Mouse (Mus musculus) left cerebral cortex, adult 2 months (tissue): ENCODE results near the gene Zcchc3. TPM values are rescaled to one million over a fixed set of nuclear protein-coding genes. Genes with fewer than 3 reads are reported as not detected.
A peak's percentile ranks its signal among the peaks of the same experiment; 100 is the strongest.

Source experiments
- DNase-seq, 2 experiments: peaks; one replicate each; pipeline ENCODE4 v3.0.0; 2021 to 2022; ENCODE audit warnings: low spot score in 2 of 2, mixed read lengths in 1 of 2; ENCODE audit errors: extremely low spot score in 1 of 2
- H3K27ac ChIP-seq: fragments of 200-600 bp; 2 replicates; pipeline ENCODE4 v1.8.1; 2022
- H3K4me3 ChIP-seq: fragments of 200-600 bp; 2 replicates; pipeline ENCODE4 v1.8.1; 2022
- CTCF ChIP-seq: fragments of 200-600 bp; IDR thresholded peaks from 2 replicates; pipeline ENCODE4 v1.8.1; 2022; ENCODE audit warnings: antibody characterized with exemption, mild to moderate bottlenecking, moderate library complexity
- intact Hi-C: fragments of 180-260 bp; cut with DNase I; formaldehyde crosslinking; loops from one replicate; pipeline ENCODE4 v1.15.1; 2025
- long read RNA-seq, 2 experiments: library from polyadenylated mRNA; stranded (forward); transcript quantifications; one replicate each; pipeline ENCODE4 v2.0.0; 2021; ENCODE audit warnings: borderline mapping rate in 2 of 2
- total RNA-seq, 2 experiments: library from RNA; stranded (reverse); gene quantifications; 2 replicates each; pipeline ENCODE4 v1.2.3; 2021

Gene Zcchc3
- 1 to 10 TPM; 8.5 to 9.9 TPM for total RNA-seq
- long read RNA-seq, experiment 1, transcript Zcchc3-201 (1 exons, 3,073 nt) = major isoform, 33 of 33 reads
- long read RNA-seq, experiment 1, partial matches to known transcripts = 0 of 33 reads
- long read RNA-seq, experiment 1, other reads (novel, unspliced or antisense) = 0 of 33 reads
- long read RNA-seq, experiment 2, transcript Zcchc3-201 (1 exons, 3,073 nt) = major isoform, 27 of 27 reads
- long read RNA-seq, experiment 2, partial matches to known transcripts = 0 of 27 reads
- long read RNA-seq, experiment 2, other reads (novel, unspliced or antisense) = 0 of 27 reads

GRCm38 (mm10) chr2:152414591-152415165 is at the start of gene Zcchc3:
TSS of gene Zcchc3 (minus strand) at chr2:152415027.
- peak within 1 kb of the TSS; percentile 71 for H3K4me3 ChIP-seq
- DNase-seq = peak; percentile 86 to 87
- intact Hi-C loops = loop anchor here (1.0 kb wide), 1 partner anchor 17 kb away; no protein-coding TSS in a partner anchor
- TF ChIP-seq CTCF = no peak
- H3K27ac ChIP-seq = peak within 1 kb of the TSS; percentile 95

DNA sequence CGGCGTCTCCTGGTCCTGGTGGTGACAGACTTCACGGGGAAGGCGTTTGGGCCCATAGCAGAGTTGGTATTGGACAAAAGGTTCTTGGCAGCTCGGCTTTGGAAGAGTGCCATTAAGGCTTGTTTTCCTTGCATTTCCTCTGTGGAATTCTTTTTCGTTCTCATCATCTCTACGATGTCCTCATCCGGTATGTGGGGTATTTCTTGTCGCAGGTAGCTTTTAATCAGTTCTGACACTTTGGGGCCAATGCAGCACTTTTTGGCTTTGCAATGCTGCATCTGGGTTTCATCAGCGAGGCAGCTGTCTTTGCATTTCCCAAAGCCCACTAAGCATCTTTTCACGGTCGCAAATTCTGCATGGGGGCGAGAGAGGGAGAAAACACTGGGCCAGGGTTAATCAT is 44.4 kb upstream of the Zcchc3 start:
- no peak overlapping the region for H3K4me3 ChIP-seq
- no peak for DNase-seq
- intact Hi-C loops = no loop called here
- TF ChIP-seq CTCF = no peak
- H3K27ac ChIP-seq = no peak overlapping the region

GRCm38 (mm10) chr2:152452101-152452781 is 37.4 kb upstream of the Zcchc3 start:
- Histone ChIP-seq H3K27ac (no peak overlapping the region), H3K4me3 (no peak overlapping the region)
- no peak for TF ChIP-seq CTCF
- no peak for DNase-seq
- intact Hi-C loops = no loop called here

- intact Hi-C loops = no loop called here
- H3K27ac ChIP-seq = no peak overlapping the region
- no peak overlapping the region for H3K4me3 ChIP-seq
- peak; percentile 50 to 77 for DNase-seq
- TF ChIP-seq CTCF = peak; percentile 64
Observed at GRCm38 (mm10) chr2:152450241-152450640, 35.4 kb upstream of the Zcchc3 start.

GRCm38 (mm10) chr2:152447461-152447860 is 32.6 kb upstream of the Zcchc3 start:
- TF ChIP-seq CTCF = no peak
- H3K27ac ChIP-seq = no peak overlapping the region
- intact Hi-C loops = no loop called here
- no peak for DNase-seq
- no peak overlapping the region for H3K4me3 ChIP-seq

- Histone ChIP-seq H3K4me3 (no peak overlapping the region), H3K27ac (no peak overlapping the region)
- no peak for DNase-seq
- intact Hi-C loops = no loop called here
- TF ChIP-seq CTCF = no peak
Observed at GRCm38 (mm10) chr2:152446642-152447041, 31.8 kb upstream of the Zcchc3 start.

- intact Hi-C loops = no loop called here
- no peak for TF ChIP-seq CTCF
- Histone ChIP-seq H3K27ac (no peak overlapping the region), H3K4me3 (no peak overlapping the region)
- DNase-seq = no peak
Observed at GRCm38 (mm10) chr2:152443281-152443680, 28.5 kb upstream of the Zcchc3 start.

GRCm38 (mm10) chr2:152442322-152442721 is 27.5 kb upstream of the Zcchc3 start:
- no peak for DNase-seq

GRCm38 (mm10) chr2:152439833-152440232 is 25.0 kb upstream of the Zcchc3 start:
- intact Hi-C loops = no loop called here
- no peak for TF ChIP-seq CTCF
- Histone ChIP-seq H3K27ac (no peak overlapping the region), H3K4me3 (no peak overlapping the region)
- no peak for DNase-seq

More at GRCm38 (mm10) chr2:152442322-152442721, 27.5 kb upstream of the Zcchc3 start:
- Histone ChIP-seq H3K27ac (no peak overlapping the region), H3K4me3 (no peak overlapping the region)
- TF ChIP-seq CTCF = no peak
- intact Hi-C loops = no loop called here

- TF ChIP-seq CTCF = no peak; the same call in 1 of the 2 replicates
- DNase-seq = no peak
- intact Hi-C loops = no loop called here
- Histone ChIP-seq H3K4me3 (no peak overlapping the region), H3K27ac (no peak overlapping the region)
Observed at GRCm38 (mm10) chr2:152438963-152439362, 24.1 kb upstream of the Zcchc3 start.

- no peak; the same call in none of the 2 replicates for TF ChIP-seq CTCF
- peak overlapping the region; percentile 61; the same call in 1 of the 2 replicates for H3K27ac ChIP-seq
- intact Hi-C loops = loop anchor here (1.0 kb wide), 1 partner anchor 45 kb away; no protein-coding TSS in a partner anchor
- peak; percentile 84 to 88 for DNase-seq
- peak overlapping the region; percentile 37 for H3K4me3 ChIP-seq
Observed at GRCm38 (mm10) chr2:152436983-152437860, 22.4 kb upstream of the Zcchc3 start.
